Mouse (Mus musculus) limb, embryonic 15.5 days (tissue): ENCODE results near the gene Ankrd2. TPM values are rescaled to one million over a fixed set of nuclear protein-coding genes. Genes with fewer than 3 reads are reported as not detected.

Experiments
- ATAC-seq: fragments of 200-750 bp; cut with Nextera tagmentation; 2 replicates; pipeline ENCODE4 v1.8.0; 2017; ENCODE audit warnings: low read depth, moderate TSS enrichment; ENCODE audit not compliant: insufficient number of reproducible peaks, low FRiP score, low TSS enrichment
- H3K27ac ChIP-seq: fragments of 300-500 bp; sonication (generic); 2 replicates; pipeline ENCODE4 v1.5.1; 2015; ENCODE audit warnings: moderate library complexity, mild to moderate bottlenecking, inconsistent platforms
- H3K27me3 ChIP-seq: fragments of 300-500 bp; sonication (generic); 2 replicates; pipeline ENCODE4 v1.6.1; 2015; ENCODE audit warnings: inconsistent platforms
- H3K36me3 ChIP-seq: fragments of 300-500 bp; sonication (generic); 2 replicates; pipeline ENCODE4 v1.6.1; 2015; ENCODE audit warnings: inconsistent platforms
- H3K4me1 ChIP-seq: fragments of 300-500 bp; sonication (generic); 2 replicates; pipeline ENCODE4 v1.6.1; 2015; ENCODE audit warnings: inconsistent platforms
- H3K4me2 ChIP-seq: fragments of 300-500 bp; sonication (generic); 2 replicates; pipeline ENCODE4 v1.6.1; 2015; ENCODE audit warnings: mild to moderate bottlenecking, inconsistent platforms
- H3K4me3 ChIP-seq: fragments of 300-500 bp; sonication (generic); 2 replicates; pipeline ENCODE4 v1.5.1; 2015; ENCODE audit warnings: mild to moderate bottlenecking, inconsistent platforms
- H3K9ac ChIP-seq: fragments of 300-500 bp; sonication (generic); 2 replicates; pipeline ENCODE4 v1.6.1; 2015; ENCODE audit warnings: inconsistent platforms
- H3K9me3 ChIP-seq: fragments of 300-500 bp; sonication (generic); 2 replicates; pipeline ENCODE4 v1.6.1; 2016; ENCODE audit warnings: inconsistent platforms
- WGBS: fragments of 180-500 bp; shearing (Covaris S2); methylation state at CpG from one replicate; pipeline ENCODE4 v1.1.7; 2015; 5-methylcytosine and 5-hydroxymethylcytosine counted together
- polyA plus RNA-seq: library from polyadenylated mRNA; unstranded; fragments of >200 nt; fragmentation: Nextera tagmentation; extraction: Ambion mirVana; gene quantifications from 2 replicates; pipeline ENCODE4 v1.2.1, GENCODE M21; 2015

The Ankrd2 gene
- 0.72 and 3.0 TPM in 2 replicates for polyA plus RNA-seq

DNA sequence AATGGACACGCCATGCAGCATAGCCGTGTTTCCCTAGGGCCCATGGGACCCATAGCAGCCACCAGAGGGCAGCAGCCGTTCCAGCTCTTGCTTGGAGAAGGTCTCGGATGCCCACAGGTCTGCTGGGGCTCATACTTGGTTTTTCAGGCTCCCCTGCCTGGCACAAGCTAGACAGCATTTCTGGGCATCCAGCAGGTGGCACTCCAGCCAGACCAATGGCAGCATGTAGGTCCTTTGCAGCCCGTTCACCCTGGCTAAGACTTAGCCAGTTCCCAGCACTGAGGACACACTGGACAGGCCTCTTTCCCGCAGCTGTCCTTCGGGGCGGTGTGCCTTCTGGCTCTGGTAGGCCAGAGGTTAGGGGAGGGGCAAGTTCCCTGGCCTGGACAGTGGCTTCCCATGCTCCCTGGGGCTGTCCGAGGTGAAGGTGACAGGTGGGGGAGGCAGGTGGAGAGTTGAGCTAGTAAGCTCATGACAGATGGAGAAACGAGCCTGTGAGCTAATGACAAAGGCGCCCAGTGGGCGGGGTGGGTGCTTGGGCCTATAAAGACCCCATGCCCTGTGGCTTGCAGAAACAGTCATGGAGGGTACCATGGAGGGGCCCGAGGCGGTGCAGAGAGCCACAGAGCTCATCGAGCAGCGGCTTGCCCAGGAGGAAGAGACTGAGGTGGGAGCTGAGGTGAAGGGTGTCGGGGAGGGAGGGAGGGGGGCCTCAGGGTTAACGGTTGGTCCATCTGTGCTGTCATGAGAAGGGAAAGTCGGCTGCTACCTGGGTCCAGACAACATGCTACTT lies at the start of gene Ankrd2:
Gene Ankrd2, plus strand, starts transcription at position 545 of the 793 bp plus-strand sequence.
- peak; percentile 58; the same call in 1 of the 2 replicates for ATAC-seq
- Histone ChIP-seq H3K4me1 (peaks cover 25% of the 10 kb centered on the region), H3K27ac (peak within 1 kb of the TSS; percentile 54), H3K4me3 (no peak within 1 kb of the TSS), H3K9ac (no peak within 1 kb of the TSS), H3K36me3 (peaks cover 14% of the 10 kb centered on the region), H3K27me3 (0 out of 2 replicates have a peak, but pooled peaks cover 7% of the 10 kb centered on the region), H3K4me2 (no peak within 1 kb of the TSS), H3K9me3 (no peaks in the 10 kb centered on the region)
- WGBS = 62% methylated on average over 19 of the region's 19 CpGs

DNA sequence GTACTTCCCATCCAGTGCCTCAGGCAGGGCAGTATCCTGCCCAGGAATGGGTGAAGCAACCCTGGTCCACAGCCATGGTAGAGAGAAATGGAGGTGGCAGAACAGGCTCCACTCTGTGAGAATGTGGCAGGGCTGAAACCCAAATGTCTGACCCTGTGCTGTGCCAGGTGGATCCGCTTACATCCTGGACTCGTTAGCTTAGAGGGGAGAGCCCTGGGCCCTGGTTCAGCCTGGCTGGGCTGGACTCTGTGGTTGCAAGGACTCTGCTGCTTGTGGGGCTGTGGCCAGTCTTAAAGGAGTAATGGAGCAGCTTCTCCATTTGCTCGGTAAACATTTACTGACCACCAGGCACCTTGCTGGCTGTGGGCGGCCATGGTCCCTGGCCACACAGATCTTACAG lies 48.6 kb upstream of the Ankrd2 start:
- no peak overlapping the region for H3K9ac ChIP-seq

DNA sequence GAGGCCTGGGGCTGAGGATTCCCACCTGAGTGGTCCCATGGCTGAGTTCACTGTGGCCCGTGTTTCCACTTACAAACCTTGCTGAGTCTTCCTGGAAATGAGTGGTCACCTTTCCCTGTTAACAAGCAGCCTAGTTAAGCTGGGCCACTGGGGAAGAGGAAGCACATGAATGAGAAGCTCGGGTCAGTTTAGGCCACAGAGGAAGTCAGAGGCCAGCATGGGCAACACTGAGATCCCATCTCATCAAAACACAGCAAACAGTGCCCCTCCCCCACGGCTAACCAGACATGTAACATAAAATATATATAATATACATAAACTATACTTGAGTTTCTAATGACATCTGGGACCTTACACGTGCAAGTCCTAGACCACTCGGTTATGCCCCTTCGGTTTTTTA lies 46.0 kb upstream of the Ankrd2 start:
- no peak overlapping the region for H3K27ac ChIP-seq
- H3K9ac ChIP-seq = no peak overlapping the region
- peaks cover 30% of the 10 kb centered on the region for H3K4me1 ChIP-seq
- H3K4me3 ChIP-seq = no peak overlapping the region
- H3K4me2 ChIP-seq = no peak overlapping the region
- no peaks in the 10 kb centered on the region for H3K36me3 ChIP-seq
- 79% methylated on average over 6 of the region's 6 CpGs for WGBS
- no peaks in the 10 kb centered on the region for H3K9me3 ChIP-seq
- ATAC-seq = no peak
- no peaks in the 10 kb centered on the region for H3K27me3 ChIP-seq

More for the DNA sequence above, 48.6 kb upstream of the Ankrd2 start:
- Histone ChIP-seq H3K4me3 (no peak overlapping the region), H3K27me3 (no peaks in the 10 kb centered on the region), H3K4me1 (peaks cover 26% of the 10 kb centered on the region), H3K27ac (no peak overlapping the region), H3K4me2 (no peak overlapping the region), H3K36me3 (no peaks in the 10 kb centered on the region), H3K9me3 (no peaks in the 10 kb centered on the region)
- ATAC-seq = peak; percentile 65; the same call in 1 of the 2 replicates
- 81% methylated on average over 4 of the region's 4 CpGs for WGBS

DNA sequence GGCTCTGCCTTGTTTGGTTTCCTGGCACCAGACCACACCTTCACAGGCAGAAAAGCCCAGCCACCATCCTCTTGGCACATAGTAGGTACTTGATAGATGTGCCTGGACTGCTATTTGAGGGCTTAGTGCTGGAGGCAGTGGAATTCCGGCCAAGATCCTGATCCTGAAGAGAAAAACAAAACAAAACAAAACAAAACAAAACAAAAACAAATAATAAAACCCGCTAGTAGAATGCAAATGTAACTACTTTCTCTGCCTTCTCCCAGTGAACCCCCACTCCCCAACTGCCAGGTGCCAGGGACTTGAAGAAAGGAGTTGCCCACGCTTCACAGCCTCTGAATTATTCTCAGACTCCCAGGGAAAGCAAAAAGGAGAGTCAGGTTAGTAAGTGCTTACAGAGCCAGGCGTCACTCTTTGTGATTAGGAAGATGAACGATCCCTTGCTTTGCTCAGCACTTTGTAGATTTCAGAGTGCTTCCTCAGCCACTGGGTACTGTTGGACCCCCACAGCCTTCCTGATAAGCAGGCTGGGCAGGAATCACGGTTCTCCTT lies 43.8 kb upstream of the Ankrd2 start:
- H3K4me2 ChIP-seq = no peak overlapping the region
- H3K4me1 ChIP-seq = peaks cover 42% of the 10 kb centered on the region
- H3K9me3 ChIP-seq = no peaks in the 10 kb centered on the region
- H3K4me3 ChIP-seq = no peak overlapping the region
- ATAC-seq = no peak
- no peak overlapping the region for H3K9ac ChIP-seq
- H3K27ac ChIP-seq = 0 out of 2 replicates have a peak overlapping the region, but pooled peaks have one; percentile 8
- no peaks in the 10 kb centered on the region for H3K36me3 ChIP-seq
- WGBS = 47% methylated on average over 6 of the region's 6 CpGs
- H3K27me3 ChIP-seq = no peaks in the 10 kb centered on the region

DNA sequence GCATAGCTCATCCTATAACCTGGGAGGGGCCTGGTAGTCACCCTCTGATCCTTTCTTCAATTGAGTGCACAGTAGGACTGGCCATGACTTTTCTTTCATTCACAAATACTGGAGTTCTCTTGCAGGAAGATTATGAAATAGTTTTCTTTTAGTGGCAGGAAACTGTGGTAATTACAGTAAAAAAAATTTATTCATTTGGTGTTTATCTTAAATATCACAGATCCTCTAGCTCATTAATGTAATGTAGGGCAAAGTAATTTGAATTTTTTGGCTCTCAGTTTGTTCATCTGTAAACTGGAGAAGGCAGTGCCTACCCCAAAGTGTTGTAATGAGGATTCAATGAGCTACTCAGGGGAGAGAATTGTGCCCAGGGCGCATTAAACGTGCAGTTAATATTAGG lies 42.8 kb upstream of the Ankrd2 start:
- H3K4me1 ChIP-seq = peaks cover 50% of the 10 kb centered on the region
- H3K4me3 ChIP-seq = no peak overlapping the region
- no peak overlapping the region for H3K9ac ChIP-seq
- WGBS = 48% methylated on average over 2 of the region's 2 CpGs
- no peaks in the 10 kb centered on the region for H3K9me3 ChIP-seq
- H3K36me3 ChIP-seq = no peaks in the 10 kb centered on the region
- ATAC-seq = no peak
- H3K27me3 ChIP-seq = no peaks in the 10 kb centered on the region
- peak overlapping the region; percentile 69 for H3K27ac ChIP-seq
- H3K4me2 ChIP-seq = no peak overlapping the region

DNA sequence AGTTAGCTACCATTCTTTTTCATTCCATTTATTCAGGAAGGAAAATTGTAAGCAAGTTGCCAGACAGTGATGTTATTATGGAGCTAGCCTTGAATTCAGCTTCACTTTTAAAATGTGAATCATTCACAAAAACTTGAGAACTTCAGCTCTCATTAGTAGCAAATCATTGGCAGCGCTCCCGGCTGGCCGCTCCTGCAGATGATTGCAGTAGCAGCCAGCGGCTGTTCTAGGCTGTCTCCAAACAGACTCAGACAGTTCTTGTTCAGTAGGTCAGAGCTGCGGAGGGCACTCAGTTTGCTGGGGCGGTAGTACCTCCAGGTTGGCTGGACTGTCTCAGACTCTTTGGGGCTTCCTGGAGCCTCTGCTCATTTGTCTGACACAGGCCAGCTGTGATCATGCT lies 42.3 kb upstream of the Ankrd2 start:
- H3K36me3 ChIP-seq = no peaks in the 10 kb centered on the region
- peak overlapping the region; percentile 69 for H3K27ac ChIP-seq
- H3K4me1 ChIP-seq = peaks cover 53% of the 10 kb centered on the region
- no peaks in the 10 kb centered on the region for H3K9me3 ChIP-seq
- no peak overlapping the region for H3K9ac ChIP-seq
- no peak overlapping the region for H3K4me3 ChIP-seq
- H3K27me3 ChIP-seq = no peaks in the 10 kb centered on the region
- 51% methylated on average over 6 of the region's 6 CpGs for WGBS
- no peak overlapping the region for H3K4me2 ChIP-seq
- ATAC-seq = peak; percentile 37; the same call in 1 of the 2 replicates

DNA sequence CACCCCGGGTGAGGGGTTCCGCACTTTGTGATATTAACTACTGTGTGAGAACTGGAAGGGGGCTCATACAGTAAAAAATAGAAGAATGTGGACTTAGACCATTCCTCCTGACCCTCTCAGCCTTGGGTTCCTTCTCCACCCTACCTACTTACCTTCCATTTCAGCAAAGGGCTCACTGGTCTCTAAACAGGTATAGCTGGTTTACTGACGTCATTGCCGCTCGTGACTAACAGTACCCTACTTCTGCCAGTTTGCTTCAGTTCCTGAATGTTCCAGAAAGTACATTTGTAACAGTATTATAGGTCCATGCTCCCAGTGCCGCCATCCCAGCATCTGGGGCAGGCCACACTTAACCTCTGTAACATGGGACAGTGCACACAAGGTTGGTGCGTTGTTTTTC lies 41.8 kb upstream of the Ankrd2 start:
- WGBS = 78% methylated on average over 7 of the region's 7 CpGs
- H3K27me3 ChIP-seq = no peaks in the 10 kb centered on the region
- H3K4me2 ChIP-seq = no peak overlapping the region
- no peaks in the 10 kb centered on the region for H3K36me3 ChIP-seq
- H3K4me1 ChIP-seq = peaks cover 57% of the 10 kb centered on the region
- H3K4me3 ChIP-seq = no peak overlapping the region
- no peaks in the 10 kb centered on the region for H3K9me3 ChIP-seq
- no peak overlapping the region for H3K9ac ChIP-seq
- no peak for ATAC-seq
- H3K27ac ChIP-seq = no peak overlapping the region; the same call in 1 of the 2 replicates

DNA sequence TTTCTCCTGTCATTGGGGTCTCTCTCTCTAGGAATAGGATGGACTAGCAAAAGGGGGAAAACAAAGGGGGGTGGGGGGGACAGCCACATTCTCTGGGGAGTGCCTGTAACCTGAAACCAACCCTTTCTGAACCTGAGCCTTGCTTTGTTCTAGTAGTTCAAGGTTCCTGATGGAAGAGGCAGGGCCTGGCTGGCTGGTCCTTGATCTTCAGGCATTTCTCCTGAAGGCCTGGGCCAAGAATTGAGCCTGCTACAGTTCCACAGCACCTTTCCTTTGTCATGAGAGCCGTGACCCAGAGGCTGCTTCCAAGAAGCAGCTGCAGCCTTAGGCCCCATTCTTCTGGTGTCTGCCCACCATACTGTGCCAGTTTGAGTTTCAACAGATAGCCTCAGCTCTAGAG lies 40.3 kb upstream of the Ankrd2 start:
- no peaks in the 10 kb centered on the region for H3K36me3 ChIP-seq
- peaks cover 71% of the 10 kb centered on the region for H3K4me1 ChIP-seq
- no peaks in the 10 kb centered on the region for H3K9me3 ChIP-seq
- no peaks in the 10 kb centered on the region for H3K27me3 ChIP-seq
- H3K4me3 ChIP-seq = no peak overlapping the region
- no peak overlapping the region for H3K9ac ChIP-seq
- no peak overlapping the region for H3K27ac ChIP-seq
- no peak overlapping the region for H3K4me2 ChIP-seq
- ATAC-seq = no peak
- 39% methylated on average over 1 of the region's 1 CpGs for WGBS

DNA sequence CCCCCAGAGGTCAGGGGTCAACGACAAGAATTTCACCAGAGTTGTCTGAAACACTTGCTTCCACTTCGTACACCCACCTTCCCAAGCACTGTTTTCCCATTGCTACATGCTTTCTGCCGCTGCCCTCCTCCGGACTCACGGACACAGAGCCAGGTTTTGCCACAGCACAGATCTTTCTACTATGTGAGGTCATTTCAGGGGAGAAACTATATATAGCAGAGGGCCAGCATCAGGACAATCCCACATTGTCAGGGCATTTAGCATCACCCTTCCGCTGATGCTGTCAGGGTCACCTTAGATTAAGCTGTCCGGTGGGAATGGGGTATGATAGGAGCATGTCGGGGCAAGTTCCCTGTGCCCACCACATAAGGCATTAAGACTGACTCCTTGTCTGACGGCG lies 38.7 kb upstream of the Ankrd2 start:
- H3K9ac ChIP-seq = no peak overlapping the region
- no peak overlapping the region for H3K4me2 ChIP-seq
- no peaks in the 10 kb centered on the region for H3K9me3 ChIP-seq
- H3K27me3 ChIP-seq = no peaks in the 10 kb centered on the region
- peaks cover 73% of the 10 kb centered on the region for H3K4me1 ChIP-seq
- H3K36me3 ChIP-seq = no peaks in the 10 kb centered on the region
- no peak overlapping the region for H3K4me3 ChIP-seq
- 70% methylated on average over 10 of the region's 10 CpGs for WGBS
- no peak for ATAC-seq
- no peak overlapping the region for H3K27ac ChIP-seq

DNA sequence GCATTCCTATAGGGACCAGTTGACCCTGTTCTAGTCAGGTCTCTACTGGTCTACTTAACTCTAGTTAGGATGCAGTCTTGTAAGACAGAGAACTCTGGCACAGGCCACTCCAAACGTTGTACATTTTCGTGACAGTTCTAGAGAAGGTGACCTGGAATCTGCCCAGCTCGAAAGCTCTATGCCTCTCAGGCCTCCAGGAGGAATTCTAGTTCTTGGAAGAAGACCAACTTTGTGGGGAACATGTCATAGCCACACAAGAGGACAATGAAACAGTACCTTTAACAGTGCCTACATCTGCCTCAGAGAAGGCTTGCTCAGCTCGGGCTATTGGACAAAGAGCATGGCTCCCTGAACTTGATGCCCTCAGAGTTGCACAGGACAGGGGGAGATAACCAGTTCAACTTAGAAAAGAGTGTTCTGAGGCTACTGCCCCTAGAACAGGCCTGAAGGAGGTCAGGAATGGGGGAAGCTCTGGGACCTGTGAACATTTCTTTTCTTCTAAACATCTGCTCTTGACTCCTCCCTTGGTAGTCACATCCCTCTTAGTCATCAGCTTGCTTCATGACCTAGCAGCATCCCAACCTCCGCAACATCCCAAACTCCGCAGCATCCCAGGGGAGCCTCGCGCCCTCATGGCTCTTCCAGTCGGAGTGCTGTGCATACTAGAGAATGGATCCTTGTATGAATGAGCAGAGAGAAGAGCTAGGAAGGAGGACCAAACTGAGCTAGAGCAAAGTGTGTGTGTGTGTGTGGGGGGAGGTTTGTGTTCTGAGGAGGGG lies 36.8 kb upstream of the Ankrd2 start:
- H3K4me2 ChIP-seq = no peak overlapping the region
- H3K9me3 ChIP-seq = no peaks in the 10 kb centered on the region
- peaks cover 57% of the 10 kb centered on the region for H3K4me1 ChIP-seq
- no peak overlapping the region for H3K4me3 ChIP-seq
- no peak overlapping the region for H3K9ac ChIP-seq
- H3K27ac ChIP-seq = peak overlapping the region; percentile 85
- no peaks in the 10 kb centered on the region for H3K27me3 ChIP-seq
- ATAC-seq = no peak
- no peaks in the 10 kb centered on the region for H3K36me3 ChIP-seq
- 74% methylated on average over 9 of the region's 9 CpGs for WGBS

DNA sequence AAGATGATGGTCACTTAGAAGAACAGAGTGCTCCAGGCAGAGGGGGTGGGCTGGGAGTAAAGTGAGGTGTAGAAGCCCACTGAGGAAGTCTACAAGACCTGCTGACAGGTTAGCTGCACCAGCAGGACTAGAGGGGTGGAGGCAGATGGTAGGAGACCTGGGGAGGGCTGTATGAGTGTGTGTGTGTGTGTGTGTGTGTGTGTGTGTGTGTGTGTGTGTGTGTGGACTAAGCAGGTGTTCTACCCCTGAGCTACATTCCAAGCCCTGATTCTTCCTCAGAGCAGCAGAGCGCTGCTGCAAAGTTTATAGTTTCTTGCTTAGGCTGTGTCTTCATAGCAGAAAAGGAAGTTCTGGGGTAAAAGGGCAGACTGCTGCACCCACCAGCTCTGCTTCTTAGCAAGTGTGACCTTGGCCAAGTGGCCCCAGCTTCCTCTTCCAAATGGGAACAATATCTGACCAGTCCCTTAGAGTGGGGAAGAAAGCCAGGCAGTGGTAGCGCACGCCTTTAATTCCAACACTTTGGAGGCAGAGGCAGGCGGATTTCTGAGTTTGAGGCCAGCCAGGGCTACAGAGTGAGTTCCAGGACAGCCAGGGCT lies 36.0 kb upstream of the Ankrd2 start:
- Histone ChIP-seq H3K4me1 (peaks cover 62% of the 10 kb centered on the region), H3K36me3 (no peaks in the 10 kb centered on the region), H3K27me3 (no peaks in the 10 kb centered on the region), H3K4me3 (no peak overlapping the region), H3K9ac (no peak overlapping the region), H3K4me2 (no peak overlapping the region), H3K27ac (peak overlapping the region; percentile 85), H3K9me3 (no peaks in the 10 kb centered on the region)
- no peak for ATAC-seq
- 72% methylated on average over 4 of the region's 4 CpGs for WGBS
